Mouse (Mus musculus) heart, embryonic 14.5 days (tissue): ENCODE data around the gene Mgea5. TPM values are rescaled to one million over a fixed set of nuclear protein-coding genes. Genes with fewer than 3 reads are reported as not detected.

Experiments used
- ATAC-seq: fragments of 200-750 bp; cut with Nextera tagmentation; 2 replicates; pipeline ENCODE4 v1.8.0; 2017; ENCODE audit warnings: low read depth, moderate TSS enrichment; ENCODE audit not compliant: insufficient number of reproducible peaks, insufficient read depth, low FRiP score
- H3K27ac ChIP-seq, 2 experiments: fragments of 200-500 bp in 1 of 2; fragments of 300-500 bp in 1 of 2; sonication (generic) in 1 of 2; replicated peaks in 1 of 2; 2 replicates each; pipeline ENCODE4 v1.5.1; 2012 to 2014; ENCODE audit warnings: low read depth in 2 of 2, low read length in 2 of 2, control low read depth in 1 of 2, mild to moderate bottlenecking in 1 of 2, mixed read lengths in 1 of 2; ENCODE audit not compliant: control insufficient read depth in 1 of 2, insufficient read depth in 1 of 2
- H3K27me3 ChIP-seq: fragments of 300-500 bp; sonication (generic); 2 replicates; pipeline ENCODE4 v1.6.1; 2014; ENCODE audit warnings: mild to moderate bottlenecking, low read length, control low read depth; ENCODE audit not compliant: control insufficient read depth, insufficient read depth
- H3K36me3 ChIP-seq: fragments of 300-500 bp; sonication (generic); 2 replicates; pipeline ENCODE4 v1.6.1; 2014; ENCODE audit warnings: mild to moderate bottlenecking, control low read depth, low read length, mixed read lengths; ENCODE audit not compliant: control insufficient read depth, insufficient read depth
- H3K4me1 ChIP-seq, 2 experiments: fragments of 200-500 bp in 1 of 2; fragments of 300-500 bp in 1 of 2; sonication (generic) in 1 of 2; 2 replicates each; pipeline ENCODE4 v1.6.1; 2012 to 2014; ENCODE audit warnings: low read length in 2 of 2, control low read depth in 1 of 2, mixed read lengths in 1 of 2; ENCODE audit not compliant: control insufficient read depth in 2 of 2, insufficient read depth in 2 of 2
- H3K4me2 ChIP-seq: fragments of 300-500 bp; sonication (generic); 2 replicates; pipeline ENCODE4 v1.6.1; 2014; ENCODE audit warnings: mild to moderate bottlenecking, low read length
- H3K4me3 ChIP-seq, 2 experiments: fragments of 200-500 bp in 1 of 2; fragments of 300-500 bp in 1 of 2; sonication (generic) in 1 of 2; 2 replicates each; pipeline ENCODE4 v1.5.1; 2012 to 2014; ENCODE audit warnings: low read length in 2 of 2, mild to moderate bottlenecking in 2 of 2, control low read depth in 1 of 2, low read depth in 1 of 2, moderate library complexity in 1 of 2; ENCODE audit not compliant: control insufficient read depth in 1 of 2, insufficient read depth in 1 of 2
- H3K9ac ChIP-seq: fragments of 300-500 bp; sonication (generic); 2 replicates; pipeline ENCODE4 v1.6.1; 2014; ENCODE audit warnings: mild to moderate bottlenecking, low read length
- H3K9me3 ChIP-seq: fragments of 300-500 bp; sonication (generic); 2 replicates; pipeline ENCODE4 v1.6.1; 2016; ENCODE audit warnings: low read length, control low read depth; ENCODE audit not compliant: control insufficient read depth
- WGBS: fragments of 180-500 bp; shearing (Covaris S2); extraction: QIAGEN DNeasy Blood & Tissue Kit; methylation state at CpG from one replicate; pipeline ENCODE4 v1.1.7; 2014; 5-methylcytosine and 5-hydroxymethylcytosine counted together
- polyA plus RNA-seq: library from polyadenylated mRNA; unstranded; fragments of >200 nt; fragmentation: Nextera tagmentation; extraction: Ambion mirVana; gene quantifications from 2 replicates; pipeline ENCODE4 v1.2.1, GENCODE M21; 2014

Mgea5 gene
- polyA plus RNA-seq, 1 experiment from 2014 or later, result 47.1 TPM

DNA sequence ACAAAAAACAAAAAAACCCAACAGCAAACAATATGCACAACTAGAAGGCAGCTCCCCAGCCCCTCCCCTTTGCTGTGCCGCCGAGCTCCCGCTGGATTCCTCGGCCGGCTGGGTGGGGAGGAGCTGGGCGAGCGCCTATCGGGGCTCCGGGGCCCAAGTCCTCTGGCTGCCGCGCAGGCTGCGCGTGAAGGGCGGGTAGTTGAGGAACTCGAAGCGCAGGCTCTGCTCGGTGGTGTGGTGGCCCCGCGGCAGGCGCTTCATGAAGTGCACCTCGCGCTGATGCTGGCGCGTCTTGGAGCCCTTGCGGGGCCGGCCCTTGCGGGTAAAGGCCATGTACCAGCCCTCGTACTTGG is 46.8 kb downstream of the Mgea5 start:
- peaks cover 96% of the 10 kb centered on the region for H3K27me3 ChIP-seq
- no peaks in the 10 kb centered on the region for H3K9me3 ChIP-seq
- H3K36me3 ChIP-seq, result no peaks in the 10 kb centered on the region
- WGBS, result 3% methylated on average over 28 of the region's 28 CpGs
- ATAC-seq, result peak; percentile 49; the same call in 1 of the 2 replicates
- H3K4me1 ChIP-seq, result peaks cover 9 to 14% of the 10 kb centered on the region in 2 experiments; a peak in 3 of 4 replicates
- peak overlapping the region; percentile 50; the same call in 1 of the 2 replicates for H3K9ac ChIP-seq
- no peak overlapping the region for H3K27ac ChIP-seq
- peak overlapping the region; percentile 66 for H3K4me2 ChIP-seq
- peak overlapping the region; percentile 0 to 29 for H3K4me3 ChIP-seq

GRCm38 (mm10) chr19:45736241-45736640 is 47.4 kb downstream of the Mgea5 start:
- no peaks in the 10 kb centered on the region for H3K9me3 ChIP-seq
- H3K4me2 ChIP-seq, result no peak overlapping the region
- no peak for ATAC-seq
- no peak overlapping the region for H3K27ac ChIP-seq
- peaks cover 91% of the 10 kb centered on the region for H3K27me3 ChIP-seq
- H3K4me3 ChIP-seq, result no peak overlapping the region
- no peak overlapping the region for H3K9ac ChIP-seq
- whole genome bisulfite sequencing, result 45% methylated on average over 1 of the region's 1 CpGs
- no peaks in the 10 kb centered on the region for H3K36me3 ChIP-seq
- H3K4me1 ChIP-seq, result peaks cover 7 to 10% of the 10 kb centered on the region in 2 experiments; a peak in 2 of 4 replicates

DNA sequence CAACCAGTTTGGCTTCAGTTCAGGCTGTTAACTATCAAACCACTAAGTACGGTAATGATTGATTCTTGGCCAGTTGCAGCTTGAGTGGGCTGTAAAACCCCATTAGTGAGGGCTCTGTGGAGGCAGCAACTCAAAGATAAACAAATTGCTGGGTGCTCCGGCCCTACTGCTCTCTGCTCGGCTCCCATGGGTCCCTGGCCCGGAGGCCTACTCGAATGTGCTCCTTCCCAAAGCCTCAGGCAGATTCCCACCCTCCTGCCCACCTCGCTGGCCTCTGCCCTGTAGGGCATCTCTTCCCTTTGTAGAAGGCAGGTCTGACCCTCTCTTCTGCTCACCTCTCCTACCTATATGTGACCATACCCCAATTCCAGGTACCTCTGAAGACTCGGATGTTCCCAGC is 48.9 kb downstream of the Mgea5 start:
- Histone ChIP-seq H3K9me3 (no peaks in the 10 kb centered on the region), H3K27ac (no peak overlapping the region), H3K4me3 (no peak overlapping the region), H3K4me2 (no peak overlapping the region), H3K36me3 (no peaks in the 10 kb centered on the region), H3K27me3 (peaks cover 78% of the 10 kb centered on the region), H3K9ac (no peak overlapping the region), H3K4me1 (peaks cover 7 to 10% of the 10 kb centered on the region in 2 experiments; a peak in 2 of 4 replicates)
- WGBS, result 47% methylated on average over 7 of the region's 7 CpGs
- ATAC-seq, result no peak

DNA sequence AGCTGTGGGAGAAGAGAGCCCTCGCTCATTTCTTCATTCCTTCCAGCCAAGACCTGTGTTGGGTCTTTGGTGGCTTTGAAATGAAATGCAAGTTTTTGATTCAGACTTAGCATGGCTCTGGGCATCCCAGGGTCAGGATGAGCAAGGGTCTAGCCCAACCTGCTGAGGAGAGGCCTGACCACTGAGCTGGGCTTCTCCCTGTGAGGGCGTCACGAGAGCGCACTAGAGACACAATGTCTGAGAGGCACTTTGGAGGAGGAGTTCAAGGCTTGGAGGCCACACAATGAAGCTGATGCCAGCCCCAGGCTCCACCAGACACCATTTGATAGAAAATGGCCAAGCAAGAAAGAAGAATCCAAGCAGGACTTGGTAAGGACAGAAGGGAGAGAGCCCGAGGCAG is 49.4 kb downstream of the Mgea5 start:
- no peak for ATAC-seq
- Histone ChIP-seq H3K4me3 (no peak overlapping the region), H3K27me3 (peaks cover 73% of the 10 kb centered on the region), H3K9me3 (no peaks in the 10 kb centered on the region), H3K36me3 (no peaks in the 10 kb centered on the region), H3K27ac (no peak overlapping the region), H3K4me1 (peaks cover 7 to 10% of the 10 kb centered on the region in 2 experiments; a peak in 2 of 4 replicates), H3K4me2 (no peak overlapping the region), H3K9ac (no peak overlapping the region)
- WGBS, result 70% methylated on average over 5 of the region's 5 CpGs

DNA sequence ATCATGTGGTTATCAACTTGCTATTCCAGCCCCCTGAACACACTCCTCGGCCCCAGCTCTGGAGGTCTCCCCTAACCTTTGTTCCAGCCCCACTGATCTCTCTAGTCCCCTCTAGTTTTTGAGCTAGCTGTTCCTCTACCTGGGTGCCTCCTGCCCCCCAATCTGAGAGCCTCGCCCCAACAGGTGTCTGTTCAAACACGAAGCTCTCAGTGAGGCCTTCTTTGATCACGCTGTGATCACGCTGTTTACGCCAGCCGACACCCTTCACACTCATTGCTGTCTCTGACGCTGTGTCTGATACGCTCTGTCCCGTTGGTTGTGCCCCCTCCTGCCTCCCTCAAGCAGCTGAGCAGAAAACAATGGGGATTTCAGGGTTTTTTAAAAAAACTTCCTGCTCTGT is 50.1 kb downstream of the Mgea5 start:
- no peaks in the 10 kb centered on the region for H3K9me3 ChIP-seq
- H3K4me2 ChIP-seq, result no peak overlapping the region
- no peak overlapping the region for H3K9ac ChIP-seq
- peaks cover 7 to 10% of the 10 kb centered on the region in 2 experiments; a peak in 2 of 4 replicates for H3K4me1 ChIP-seq
- H3K27me3 ChIP-seq, result peaks cover 66% of the 10 kb centered on the region
- H3K36me3 ChIP-seq, result no peaks in the 10 kb centered on the region
- ATAC-seq, result no peak
- no peak overlapping the region for H3K4me3 ChIP-seq
- H3K27ac ChIP-seq, result no peak overlapping the region
- WGBS, result 29% methylated on average over 10 of the region's 10 CpGs

- ATAC-seq, result no peak
- Histone ChIP-seq H3K9ac (no peak overlapping the region), H3K27me3 (peaks cover 48% of the 10 kb centered on the region), H3K4me1 (peaks cover 2 to 3% of the 10 kb centered on the region in 2 experiments; a peak in 1 of 4 replicates), H3K4me2 (no peak overlapping the region), H3K36me3 (no peaks in the 10 kb centered on the region), H3K27ac (no peak overlapping the region), H3K9me3 (no peaks in the 10 kb centered on the region), H3K4me3 (no peak overlapping the region)
- 71% methylated on average over 7 of the region's 7 CpGs for WGBS
These were observed 52.0 kb downstream of the Mgea5 start for GRCm38 (mm10) chr19:45731658-45732057.

- Histone ChIP-seq H3K9ac (no peak overlapping the region), H3K27ac (no peak overlapping the region), H3K27me3 (peaks cover 32% of the 10 kb centered on the region), H3K4me2 (no peak overlapping the region), H3K4me1 (peaks cover 0 to 3% of the 10 kb centered on the region in 2 experiments; a peak in 2 of 4 replicates), H3K36me3 (no peaks in the 10 kb centered on the region), H3K4me3 (no peak overlapping the region), H3K9me3 (no peaks in the 10 kb centered on the region)
- WGBS, result 72% methylated on average over 8 of the region's 8 CpGs
- ATAC-seq, result no peak
These were observed 53.6 kb downstream of the Mgea5 start for GRCm38 (mm10) chr19:45730042-45730441.

DNA sequence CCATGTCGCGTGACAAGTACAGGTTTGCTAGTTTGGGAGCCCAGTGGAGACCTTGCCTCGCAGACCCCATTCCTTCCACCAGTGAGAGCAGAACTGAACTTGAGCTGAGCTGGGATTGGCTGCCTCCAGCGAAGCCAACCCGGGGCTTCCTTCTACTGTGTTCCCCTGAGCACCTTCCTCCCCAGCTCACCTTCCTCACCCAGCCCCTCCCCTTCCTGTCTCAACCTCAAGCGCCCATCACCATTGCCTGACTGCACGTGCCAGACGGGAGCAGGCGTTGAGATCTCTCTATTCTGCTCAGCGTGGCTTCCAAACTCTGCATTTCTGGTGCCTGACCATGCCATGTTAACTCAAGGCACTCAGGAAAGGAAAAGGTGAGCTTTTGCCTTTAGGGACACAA is 56.4 kb downstream of the Mgea5 start:
- Histone ChIP-seq H3K4me3 (no peak overlapping the region), H3K4me1 (no peaks in the 10 kb centered on the region; a peak in 1 of 4 replicates), H3K9ac (no peak overlapping the region), H3K27ac (no peak overlapping the region), H3K27me3 (peaks cover 5% of the 10 kb centered on the region; the same call in 1 of the 2 replicates), H3K9me3 (no peaks in the 10 kb centered on the region), H3K4me2 (no peak overlapping the region), H3K36me3 (no peaks in the 10 kb centered on the region)
- 67% methylated on average over 10 of the region's 10 CpGs for WGBS
- ATAC-seq, result no peak
